Mouse (Mus musculus) C2C12 (cell line): ENCODE measurements around the gene Syt1.

ENCODE experiments used
- CTCF ChIP-seq: IDR thresholded peaks from one replicate; pipeline ENCODE4 v1.5.1; 2011; ENCODE audit not compliant: control insufficient read depth, insufficient read depth, insufficient read length
- MAX ChIP-seq: IDR thresholded peaks from one replicate; pipeline ENCODE4 v1.6.1; 2011; ENCODE audit warnings: mild to moderate bottlenecking, control low read depth
- MYOD1 ChIP-seq: IDR thresholded peaks from one replicate; pipeline ENCODE4 v1.6.1; 2011; ENCODE audit warnings: low read depth; ENCODE audit not compliant: control insufficient read depth, insufficient read length
- USF1 ChIP-seq: IDR thresholded peaks from one replicate; pipeline ENCODE4 v1.6.1; 2011; ENCODE audit warnings: low read depth, mild to moderate bottlenecking, control low read depth, moderate library complexity

DNA sequence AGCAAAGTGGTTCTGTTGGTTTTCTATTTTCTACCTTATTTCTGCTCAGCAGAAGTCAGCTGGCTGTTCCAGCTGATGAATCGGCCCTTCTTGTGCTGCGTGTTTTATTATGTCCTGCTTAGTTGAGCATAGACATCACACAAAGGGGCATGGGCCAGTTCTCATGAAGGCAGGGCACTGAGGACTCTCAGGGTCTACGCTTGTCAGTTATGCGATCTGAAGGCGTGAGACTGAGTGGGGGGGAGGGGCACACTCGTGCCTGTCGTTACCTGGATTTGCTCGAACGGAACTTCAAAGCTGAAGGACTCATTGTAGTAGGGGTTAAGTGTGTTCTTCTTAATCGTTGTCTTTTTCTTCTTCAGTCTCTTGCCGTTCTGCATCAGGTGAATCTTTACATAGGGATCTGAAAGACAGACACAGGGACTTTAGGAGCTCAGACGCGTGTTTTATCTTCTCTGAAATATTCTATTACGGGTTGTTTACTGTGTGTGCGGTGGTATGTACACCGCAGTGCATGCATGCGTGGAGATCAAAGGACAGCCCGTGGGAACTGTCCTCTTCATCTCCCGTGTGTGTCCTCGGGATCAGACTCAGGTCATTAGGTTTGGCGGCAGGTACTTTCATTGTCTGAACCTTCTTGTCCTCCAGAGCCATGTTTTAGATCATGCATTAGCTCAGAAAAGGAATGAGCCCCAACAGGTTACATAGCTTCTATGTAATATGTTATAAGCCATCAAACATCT is 506.5 kb downstream of the Syt1 start:
- TF ChIP-seq CTCF, result no peak
- no peak for TF ChIP-seq MYOD1
- no peak for TF ChIP-seq MAX
- TF ChIP-seq USF1, result no peak
